Mouse (Mus musculus) C2C12 (cell line): ENCODE data around the gene Raf1.
"Not testable (repeated sequence)": the region's sequence is repeated elsewhere in the genome, so short reads cannot be mapped to it uniquely, and the experiment has no call there.

Experiments used
- CEBPB ChIP-seq: IDR thresholded peaks from one replicate; pipeline ENCODE4 v1.6.1; 2011; ENCODE audit warnings: low read depth, mild to moderate bottlenecking, control low read depth, moderate library complexity
- CTCF ChIP-seq: IDR thresholded peaks from one replicate; pipeline ENCODE4 v1.5.1; 2011; ENCODE audit not compliant: control insufficient read depth, insufficient read depth, insufficient read length
- FOSL1 ChIP-seq: IDR thresholded peaks from one replicate; pipeline ENCODE4 v1.8.0; 2011; ENCODE audit warnings: mild to moderate bottlenecking, low read length; ENCODE audit not compliant: poor library complexity, insufficient read depth, severe bottlenecking
- MAX ChIP-seq: IDR thresholded peaks from one replicate; pipeline ENCODE4 v1.6.1; 2011; ENCODE audit warnings: mild to moderate bottlenecking, control low read depth
- MYOD1 ChIP-seq: IDR thresholded peaks from one replicate; pipeline ENCODE4 v1.6.1; 2011; ENCODE audit warnings: low read depth; ENCODE audit not compliant: control insufficient read depth, insufficient read length
- MYOG ChIP-seq: IDR thresholded peaks from one replicate; pipeline ENCODE4 v1.6.1; 2011; ENCODE audit not compliant: control insufficient read depth, insufficient read length; ENCODE audit errors: extremely low read depth
- USF1 ChIP-seq: IDR thresholded peaks from one replicate; pipeline ENCODE4 v1.6.1; 2011; ENCODE audit warnings: low read depth, mild to moderate bottlenecking, control low read depth, moderate library complexity

- not testable (repeated sequence) for TF ChIP-seq USF1, MAX, CTCF, MYOD1, CEBPB, MYOG, FOSL1
Measured at GRCm38 (mm10) chr6:115638188-115638587, 38.2 kb downstream of the Raf1 start.
